Mouse (Mus musculus) frontal cortex, adult 2 months (tissue): ENCODE results near the gene Eif2a. TPM values are rescaled to one million over a fixed set of nuclear protein-coding genes. Genes with fewer than 3 reads are reported as not detected.

ENCODE experiments used
- polyA plus RNA-seq: library from polyadenylated mRNA; depleted of rRNA; stranded (reverse); fragments of >200 nt; gene quantifications from 2 replicates; pipeline ENCODE4 v1.2.3, GENCODE M21; 2012; rRNA removed

Eif2a gene
- polyA plus RNA-seq, 1 experiment: 39.0 TPM

Other genes starting within 250 kb of the Eif2a start
- gene Tsc22d2, start 111.1 kb upstream of the Eif2a start, polyA plus RNA-seq: 11.0 and 12.0 TPM in 2 replicates
- gene Serp1, start 71 bp downstream of the Eif2a start, polyA plus RNA-seq: 23.6 and 23.7 TPM in 2 replicates
- 107 and 115 TPM in 2 replicates for gene Selenot, start 50.8 kb downstream of the Eif2a start, polyA plus RNA-seq
- gene Erich6, start 111.4 kb downstream of the Eif2a start, polyA plus RNA-seq: 1.8 and 2.0 TPM in 2 replicates
- gene Siah2, start 166.6 kb downstream of the Eif2a start, polyA plus RNA-seq: 14.4 TPM in 2 replicates